Mouse (Mus musculus): ENCODE data around the gene Fam193a. TPM values are rescaled to one million over a fixed set of nuclear protein-coding genes. Genes with fewer than 3 reads are reported as not detected.

Fam193a gene
- polyA plus RNA-seq, 1 experiment, result 1.9 TPM

DNA sequence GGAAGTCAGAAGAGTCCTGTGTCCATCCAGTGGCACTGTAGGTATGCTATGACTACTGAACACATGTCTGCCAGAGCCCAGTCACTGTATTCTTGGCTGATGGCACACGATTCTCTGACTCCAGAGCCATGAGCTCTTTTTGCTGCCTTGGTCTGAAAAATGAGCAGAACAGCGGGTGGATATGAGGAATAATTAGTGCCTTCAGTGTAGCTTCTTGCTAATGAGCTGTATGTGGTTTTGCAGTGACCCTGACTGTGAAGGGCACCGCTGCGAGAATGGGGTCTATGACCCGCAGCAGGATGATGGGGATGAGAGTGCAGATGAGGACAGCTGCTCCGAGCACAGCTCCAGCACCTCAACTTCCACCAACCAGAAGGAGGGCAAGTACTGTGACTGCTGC lies 92.1 kb downstream of the Fam193a start:
- Histone ChIP-seq H3K36me3 (ENCODE audit: control insufficient read depth) (peaks cover 96% of the 10 kb centered on the region), H3K27me3 (ENCODE audit: control insufficient read depth) (no peaks in the 10 kb centered on the region), H3K4me1 (ENCODE audit: control insufficient read depth) (peaks cover 8% of the 10 kb centered on the region), H3K4me3 (replicated peaks) (no peak overlapping the region), H3K9me3 (ENCODE audit: control insufficient read depth, low read length) (no peaks in the 10 kb centered on the region)
- no peak for TF ChIP-seq TAL1 (IDR thresholded peaks at IDR 0.05; ENCODE audit: low read length)
- no peak for TF ChIP-seq GATA1 (IDR thresholded peaks at IDR 0.05; ENCODE audit: low read length)

DNA sequence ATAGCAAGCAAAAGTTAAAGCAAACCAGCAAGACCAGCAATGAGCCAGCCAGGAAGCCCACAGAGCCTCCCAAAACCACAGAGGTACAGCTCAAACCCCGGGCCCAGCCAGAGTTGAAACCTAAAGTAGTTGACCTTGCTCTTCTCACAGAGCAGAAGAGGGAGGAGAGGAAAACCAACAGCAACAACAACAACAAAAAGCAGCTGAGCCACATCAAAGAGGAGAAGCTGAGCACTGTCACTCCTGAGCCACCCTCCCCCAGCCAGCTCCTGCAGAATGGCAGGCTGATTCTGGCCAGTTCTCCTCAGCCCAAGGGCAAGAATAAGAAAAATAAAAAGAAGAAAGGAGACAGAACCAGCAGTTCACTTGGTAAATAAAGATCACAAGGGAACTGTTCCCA lies 96.3 kb downstream of the Fam193a start:
- Histone ChIP-seq H3K27me3 (ENCODE audit: control insufficient read depth) (no peaks in the 10 kb centered on the region), H3K36me3 (ENCODE audit: control insufficient read depth) (peaks cover 84% of the 10 kb centered on the region), H3K4me1 (ENCODE audit: control insufficient read depth) (peaks cover 40% of the 10 kb centered on the region), H3K9me3 (ENCODE audit: control insufficient read depth, low read length) (no peaks in the 10 kb centered on the region), H3K4me3 (replicated peaks) (no peak overlapping the region)
- TF ChIP-seq TAL1 (IDR thresholded peaks at IDR 0.05; ENCODE audit: low read length) (no peak), GATA1 (IDR thresholded peaks at IDR 0.05; ENCODE audit: low read length) (no peak)

DNA sequence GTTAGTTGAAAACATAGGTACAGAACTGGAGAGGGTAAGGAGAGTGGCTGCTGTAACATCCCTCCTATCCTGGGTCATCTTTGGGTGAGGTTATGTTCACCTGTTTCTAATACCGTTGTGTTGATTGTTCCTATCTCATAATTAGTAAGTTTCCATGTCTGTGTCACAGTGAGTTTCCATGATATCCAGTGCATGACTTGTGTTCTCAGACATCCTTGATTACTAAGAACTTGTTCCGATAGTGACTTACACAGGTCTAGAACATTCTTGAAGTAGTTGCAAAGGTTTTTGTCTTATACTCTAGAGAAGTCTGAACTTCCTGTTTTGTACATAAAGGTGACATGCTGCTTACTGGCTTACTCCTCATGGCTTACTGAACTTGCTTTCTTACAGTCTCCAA lies 96.9 kb downstream of the Fam193a start:
- TF ChIP-seq GATA1 (IDR thresholded peaks at IDR 0.05; ENCODE audit: low read length) (no peak), TAL1 (IDR thresholded peaks at IDR 0.05; ENCODE audit: low read length) (no peak)
- Histone ChIP-seq H3K9me3 (ENCODE audit: control insufficient read depth, low read length) (no peaks in the 10 kb centered on the region), H3K4me1 (ENCODE audit: control insufficient read depth) (peaks cover 42% of the 10 kb centered on the region), H3K36me3 (ENCODE audit: control insufficient read depth) (peaks cover 84% of the 10 kb centered on the region), H3K27me3 (ENCODE audit: control insufficient read depth) (no peaks in the 10 kb centered on the region), H3K4me3 (replicated peaks) (no peak overlapping the region)

DNA sequence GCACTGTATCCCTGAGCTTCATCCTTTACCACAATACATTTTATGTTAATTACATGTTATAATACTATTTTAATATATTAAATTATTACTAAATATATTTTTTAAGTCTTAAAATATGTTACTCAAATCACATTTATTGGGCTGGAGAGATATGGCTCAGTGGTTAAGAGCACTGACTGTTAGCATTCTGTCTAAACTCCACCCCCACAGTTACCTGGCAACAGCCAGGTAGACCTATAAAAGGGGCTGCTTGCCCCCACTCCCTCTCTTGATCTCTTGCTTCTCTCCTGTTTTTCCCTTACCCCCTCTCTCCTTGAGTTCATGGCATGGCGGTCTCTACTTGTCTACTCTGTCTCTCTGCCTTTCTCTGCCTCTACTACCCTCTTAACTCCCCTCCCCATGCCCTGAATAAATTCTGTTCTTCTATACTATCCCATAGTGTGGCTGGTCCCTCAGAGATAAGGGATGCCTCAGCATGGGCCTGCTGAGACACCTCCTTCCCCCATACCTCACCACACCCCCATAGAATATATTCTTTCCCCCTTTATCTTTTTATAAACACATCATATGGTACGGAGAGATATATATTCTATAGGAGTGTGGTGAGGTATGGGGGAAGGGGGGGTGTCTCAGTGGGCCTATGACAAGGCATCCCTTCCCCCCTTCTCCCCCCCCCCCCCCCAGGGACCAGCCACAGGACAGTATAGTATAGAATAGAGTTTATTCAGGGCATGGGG lies 98.5 kb downstream of the Fam193a start:
- Histone ChIP-seq H3K27me3 (ENCODE audit: control insufficient read depth) (no peaks in the 10 kb centered on the region), H3K4me1 (ENCODE audit: control insufficient read depth) (peaks cover 48% of the 10 kb centered on the region), H3K9me3 (ENCODE audit: control insufficient read depth, low read length) (no peaks in the 10 kb centered on the region), H3K36me3 (ENCODE audit: control insufficient read depth) (peaks cover 79% of the 10 kb centered on the region), H3K4me3 (replicated peaks) (peak overlapping the region; percentile 22)
- TF ChIP-seq TAL1 (IDR thresholded peaks at IDR 0.05; ENCODE audit: low read length) (0 out of 3 replicates have a peak, but pooled peaks have one; percentile 19), GATA1 (IDR thresholded peaks at IDR 0.05; ENCODE audit: low read length) (peak; percentile 38; the same call in 1 of the 2 replicates)

DNA sequence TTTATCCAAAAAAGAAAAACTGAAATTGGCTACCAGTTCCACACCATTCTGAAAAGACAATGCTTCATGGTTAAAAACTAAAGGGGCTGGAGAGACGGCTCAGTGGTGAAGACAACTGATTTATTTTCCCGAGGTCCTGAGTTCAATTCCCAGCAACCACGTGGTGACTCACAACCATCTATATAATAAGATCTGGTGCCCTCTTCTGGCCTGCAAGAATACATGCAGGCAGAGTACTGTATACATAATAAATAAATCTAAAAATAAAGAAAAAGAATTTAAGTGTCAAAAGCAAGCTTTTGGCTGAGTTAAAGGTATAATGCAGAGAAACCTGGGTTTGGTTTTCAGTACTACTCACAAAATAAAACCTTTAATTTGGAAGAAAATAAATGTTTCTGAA lies 111.2 kb downstream of the Fam193a start:
- H3K4me3 ChIP-seq (replicated peaks), result no peak overlapping the region
- H3K9me3 ChIP-seq (ENCODE audit: control insufficient read depth, low read length), result no peaks in the 10 kb centered on the region
- TF ChIP-seq TAL1 (IDR thresholded peaks at IDR 0.05; ENCODE audit: low read length) (no peak), GATA1 (IDR thresholded peaks at IDR 0.05; ENCODE audit: low read length) (no peak)
- H3K36me3 ChIP-seq (ENCODE audit: control insufficient read depth), result peaks cover 69% of the 10 kb centered on the region
- H3K4me1 ChIP-seq (ENCODE audit: control insufficient read depth), result no peaks in the 10 kb centered on the region
- no peaks in the 10 kb centered on the region for H3K27me3 ChIP-seq (ENCODE audit: control insufficient read depth)

DNA sequence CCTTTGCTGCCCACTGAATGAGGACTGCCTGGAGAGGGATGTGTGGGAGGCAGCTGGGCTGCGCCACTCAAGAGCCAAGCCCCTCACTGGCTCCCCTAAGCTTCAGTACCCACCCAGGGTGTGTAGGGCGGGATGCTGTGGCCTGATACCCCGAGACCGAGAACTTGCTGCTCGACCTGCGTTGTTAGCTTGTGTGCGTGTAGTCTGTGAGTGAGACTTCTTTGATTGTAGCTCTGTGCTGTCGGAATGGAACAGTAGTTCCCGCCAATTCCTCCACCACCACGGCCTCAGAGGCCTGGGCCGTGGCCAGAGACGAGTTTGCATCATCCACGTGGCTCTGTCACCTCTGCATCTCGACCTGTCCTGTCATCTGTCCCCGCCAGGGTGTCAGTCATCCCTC lies 116.0 kb downstream of the Fam193a start:
- peaks cover 41% of the 10 kb centered on the region for H3K36me3 ChIP-seq (ENCODE audit: control insufficient read depth)

DNA sequence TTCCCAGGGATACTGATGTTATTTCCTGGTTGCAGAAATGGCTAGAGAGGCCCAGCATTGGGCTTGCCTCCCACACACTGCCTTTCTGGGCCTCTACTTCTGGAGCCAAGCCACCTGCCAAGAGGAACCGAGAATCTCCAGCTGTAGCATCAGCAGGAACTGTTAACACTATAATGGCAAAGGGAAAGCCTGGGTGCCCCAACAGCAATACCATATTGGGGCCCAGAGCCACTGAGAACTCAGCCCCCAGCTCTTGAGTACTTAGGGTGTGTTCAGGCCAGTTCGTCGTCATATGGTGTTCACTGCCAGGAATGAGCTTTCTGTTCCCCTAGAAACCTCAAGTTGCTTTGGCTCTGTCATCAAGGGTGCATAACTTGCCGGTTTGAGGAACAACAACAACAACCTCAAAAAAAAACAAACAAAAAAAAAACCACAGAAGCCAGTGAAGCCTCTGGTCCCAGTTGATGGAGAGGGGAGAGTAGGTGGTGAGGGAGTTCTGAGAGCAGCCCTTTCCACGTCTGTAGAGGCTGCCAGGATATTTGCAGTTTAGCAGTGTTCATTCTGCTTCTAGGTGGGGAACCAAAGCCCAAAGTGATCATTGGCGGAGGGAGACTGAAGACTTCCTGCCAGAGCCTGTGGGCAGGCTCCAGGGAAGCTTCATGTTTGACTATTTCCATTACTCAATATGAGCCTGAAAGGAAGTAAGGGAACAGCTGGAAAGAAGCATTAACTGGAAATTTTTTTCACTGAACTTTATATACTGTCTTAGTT lies 117.8 kb downstream of the Fam193a start:
- TF ChIP-seq TAL1 (IDR thresholded peaks at IDR 0.05; ENCODE audit: low read length) (no peak), GATA1 (IDR thresholded peaks at IDR 0.05; ENCODE audit: low read length) (no peak)
- peaks cover 27% of the 10 kb centered on the region for H3K36me3 ChIP-seq (ENCODE audit: control insufficient read depth)
- no peak overlapping the region for H3K4me3 ChIP-seq (replicated peaks)
- no peaks in the 10 kb centered on the region for H3K27me3 ChIP-seq (ENCODE audit: control insufficient read depth)
- H3K9me3 ChIP-seq (ENCODE audit: control insufficient read depth, low read length), result no peaks in the 10 kb centered on the region
- no peaks in the 10 kb centered on the region for H3K4me1 ChIP-seq (ENCODE audit: control insufficient read depth)

More for the DNA sequence above, 116.0 kb downstream of the Fam193a start:
- H3K4me1 ChIP-seq (ENCODE audit: control insufficient read depth), result no peaks in the 10 kb centered on the region
- TF ChIP-seq GATA1 (IDR thresholded peaks at IDR 0.05; ENCODE audit: low read length), result no peak
- no peaks in the 10 kb centered on the region for H3K27me3 ChIP-seq (ENCODE audit: control insufficient read depth)
- H3K9me3 ChIP-seq (ENCODE audit: control insufficient read depth, low read length), result no peaks in the 10 kb centered on the region
- no peak overlapping the region for H3K4me3 ChIP-seq (replicated peaks)

DNA sequence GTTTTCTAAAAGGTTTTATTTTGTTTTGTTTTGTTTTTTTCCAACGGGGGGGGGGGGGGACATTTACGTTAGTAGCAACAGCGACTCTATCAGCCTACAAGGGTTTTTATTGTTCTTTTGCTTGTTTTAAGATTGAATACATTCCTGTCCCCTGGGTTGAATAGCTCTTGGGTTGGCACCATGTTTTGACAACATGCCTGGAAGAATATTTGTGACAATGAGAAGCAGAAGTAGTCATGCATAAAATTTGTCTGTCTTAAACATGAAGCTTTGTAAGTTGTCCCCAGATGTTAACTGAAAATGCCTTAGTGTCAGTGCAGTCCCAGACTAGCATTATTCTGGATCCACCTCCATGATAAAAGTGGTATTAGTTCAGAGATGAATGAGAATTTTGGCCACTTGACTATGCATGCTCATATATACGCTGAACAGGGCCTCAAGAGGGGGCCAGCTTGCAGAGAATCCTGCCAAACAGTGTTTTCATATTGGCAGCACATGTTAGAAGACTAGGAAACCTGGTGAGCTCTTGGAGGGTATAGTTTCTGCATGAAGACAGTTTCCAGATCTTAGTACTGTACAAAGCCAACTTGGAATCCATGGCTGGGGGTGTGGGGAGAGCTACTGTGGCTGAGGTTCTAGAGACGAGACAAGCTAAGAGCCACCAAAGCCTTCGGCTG lies 119.1 kb downstream of the Fam193a start:
- TF ChIP-seq TAL1 (IDR thresholded peaks at IDR 0.05; ENCODE audit: low read length), result no peak
- no peak for TF ChIP-seq GATA1 (IDR thresholded peaks at IDR 0.05; ENCODE audit: low read length)
- no peaks in the 10 kb centered on the region for H3K27me3 ChIP-seq (ENCODE audit: control insufficient read depth)
- H3K36me3 ChIP-seq (ENCODE audit: control insufficient read depth), result peaks cover 26% of the 10 kb centered on the region
- no peaks in the 10 kb centered on the region for H3K9me3 ChIP-seq (ENCODE audit: control insufficient read depth, low read length)
- no peaks in the 10 kb centered on the region for H3K4me1 ChIP-seq (ENCODE audit: control insufficient read depth)
- H3K4me3 ChIP-seq (replicated peaks), result no peak overlapping the region

DNA sequence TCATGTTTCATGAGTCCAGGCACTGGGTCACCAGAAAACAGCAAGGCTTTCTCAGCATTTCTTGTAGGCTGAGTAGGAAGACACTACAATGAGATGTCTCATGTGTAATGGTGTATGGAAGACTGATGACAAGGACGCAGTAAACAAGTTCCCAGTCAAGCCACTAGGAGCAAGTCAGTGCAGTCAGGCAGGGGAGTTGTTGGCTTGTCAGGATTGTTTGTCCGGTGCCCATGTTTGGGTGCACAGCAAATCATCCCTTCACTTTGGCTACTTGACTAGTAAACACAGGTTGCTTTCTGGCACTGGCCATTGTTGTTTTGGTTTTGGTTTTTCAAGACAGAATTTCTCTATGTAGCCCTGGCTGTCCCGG lies 119.7 kb downstream of the Fam193a start:
- H3K27me3 ChIP-seq (ENCODE audit: control insufficient read depth), result no peaks in the 10 kb centered on the region
- H3K9me3 ChIP-seq (ENCODE audit: control insufficient read depth, low read length), result no peaks in the 10 kb centered on the region
- no peak overlapping the region for H3K4me3 ChIP-seq (replicated peaks)
- TF ChIP-seq TAL1 (IDR thresholded peaks at IDR 0.05; ENCODE audit: low read length) (no peak), GATA1 (IDR thresholded peaks at IDR 0.05; ENCODE audit: low read length) (no peak)
- peaks cover 24% of the 10 kb centered on the region for H3K36me3 ChIP-seq (ENCODE audit: control insufficient read depth)
- H3K4me1 ChIP-seq (ENCODE audit: control insufficient read depth), result no peaks in the 10 kb centered on the region

Data from erythroblast, embryonic 14.5 days (primary cell).